Mouse (Mus musculus) telencephalon, adult 2 months (tissue): Measurements from ENCODE around the gene Pole4.

Experiments used
- DNase-seq: peaks from one replicate; pipeline ENCODE4 v3.0.0-alpha.2; 2011; ENCODE audit warnings: low read depth, low spot score

Gene Pole4

GRCm38 (mm10) chr6:82705221-82705620 is at the start of gene Pole4:
Gene Pole4 (minus strand): TSS chr6:82705365.
- DNase-seq = no peak

GRCm38 (mm10) chr6:82754769-82755168 is 49.6 kb upstream of the Pole4 start:
- no peak for DNase-seq

- no peak for DNase-seq
These were observed 48.6 kb upstream of the Pole4 start for GRCm38 (mm10) chr6:82753638-82754361.

- DNase-seq = no peak
These were observed 47.9 kb upstream of the Pole4 start for GRCm38 (mm10) chr6:82753061-82753460.

GRCm38 (mm10) chr6:82751791-82752190 is 46.6 kb upstream of the Pole4 start:
- no peak for DNase-seq

- DNase-seq = no peak
These were observed 45.9 kb upstream of the Pole4 start for GRCm38 (mm10) chr6:82751031-82751430.

GRCm38 (mm10) chr6:82750063-82750462 is 44.9 kb upstream of the Pole4 start:
- no peak for DNase-seq

GRCm38 (mm10) chr6:82748106-82748672 is 43.0 kb upstream of the Pole4 start:
- no peak for DNase-seq

- DNase-seq = no peak
These were observed 41.9 kb upstream of the Pole4 start for GRCm38 (mm10) chr6:82747085-82747484.

- no peak for DNase-seq
These were observed 39.4 kb upstream of the Pole4 start for GRCm38 (mm10) chr6:82744553-82744952.

GRCm38 (mm10) chr6:82741518-82741880 is 36.3 kb upstream of the Pole4 start:
- no peak for DNase-seq

- no peak for DNase-seq
These were observed 35.8 kb upstream of the Pole4 start for GRCm38 (mm10) chr6:82740868-82741517.

GRCm38 (mm10) chr6:82740269-82740668 is 35.1 kb upstream of the Pole4 start:
- peak; percentile 65 for DNase-seq

- DNase-seq = no peak
These were observed 32.7 kb upstream of the Pole4 start for GRCm38 (mm10) chr6:82737634-82738540.

- no peak for DNase-seq
These were observed 31.7 kb upstream of the Pole4 start for GRCm38 (mm10) chr6:82736626-82737600.

GRCm38 (mm10) chr6:82735347-82735746 is 30.2 kb upstream of the Pole4 start:
- no peak for DNase-seq

GRCm38 (mm10) chr6:82728635-82729034 is 23.5 kb upstream of the Pole4 start:
- DNase-seq = no peak

- no peak for DNase-seq
These were observed 22.0 kb upstream of the Pole4 start for GRCm38 (mm10) chr6:82727206-82727605.

GRCm38 (mm10) chr6:82723321-82723720 is 18.2 kb upstream of the Pole4 start:
- DNase-seq = no peak

GRCm38 (mm10) chr6:82716126-82716525 is 11.0 kb upstream of the Pole4 start:
- DNase-seq = no peak

- no peak for DNase-seq
These were observed 10.5 kb upstream of the Pole4 start for GRCm38 (mm10) chr6:82715653-82716052.
